Mouse (Mus musculus): ENCODE measurements around the gene Nxt1.
A peak's percentile ranks its signal among the peaks of the same experiment; 100 is the strongest.

The Nxt1 gene

DNA sequence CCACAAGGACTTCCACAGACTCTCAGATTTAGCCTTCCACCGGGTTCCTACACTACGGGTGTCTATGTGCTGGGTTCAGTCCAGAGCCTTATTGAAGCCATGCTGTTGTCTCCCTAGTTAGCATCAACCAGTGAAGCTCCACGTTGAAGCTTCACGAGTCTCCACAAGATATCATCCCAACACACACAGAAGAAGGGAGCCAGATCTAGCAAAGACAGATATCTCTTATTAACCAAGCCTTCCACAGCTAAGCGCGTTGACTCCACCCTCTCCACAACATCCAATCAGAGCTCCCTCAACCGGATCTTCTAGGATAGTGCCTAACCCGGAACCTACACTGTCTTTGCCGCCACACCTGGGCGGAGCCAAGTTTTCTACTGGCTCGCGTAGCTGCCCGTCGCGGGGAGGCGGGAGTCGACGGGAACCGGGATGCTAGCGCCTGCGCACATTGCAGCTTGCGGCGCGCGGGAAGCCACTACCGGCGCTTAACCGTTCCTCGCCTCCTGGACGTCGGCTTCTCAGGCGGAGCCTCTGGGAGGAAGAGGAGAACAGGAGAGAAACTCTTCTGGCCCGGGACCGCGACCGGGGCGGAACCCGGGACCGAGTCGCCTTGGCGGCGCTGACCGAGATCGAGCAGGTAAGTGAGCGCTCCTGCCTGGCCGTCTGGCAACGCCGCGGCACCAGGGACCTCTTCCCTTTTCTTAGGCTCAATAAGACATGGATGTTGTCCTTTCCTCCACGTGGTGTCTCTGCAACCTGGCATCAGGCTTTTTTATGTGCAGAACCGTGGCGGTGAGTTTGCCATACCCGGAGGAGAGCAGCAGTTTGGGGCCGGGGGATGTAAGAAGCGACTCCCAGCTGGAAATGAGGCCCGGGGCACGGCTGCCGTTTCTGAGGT, at the start of gene Nxt1:
TSS of gene Nxt1 (plus strand) at position 403 of the 898 bp plus-strand sequence.
- DNase-seq (ENCODE audit: low spot score), result peak; percentile 98

DNA sequence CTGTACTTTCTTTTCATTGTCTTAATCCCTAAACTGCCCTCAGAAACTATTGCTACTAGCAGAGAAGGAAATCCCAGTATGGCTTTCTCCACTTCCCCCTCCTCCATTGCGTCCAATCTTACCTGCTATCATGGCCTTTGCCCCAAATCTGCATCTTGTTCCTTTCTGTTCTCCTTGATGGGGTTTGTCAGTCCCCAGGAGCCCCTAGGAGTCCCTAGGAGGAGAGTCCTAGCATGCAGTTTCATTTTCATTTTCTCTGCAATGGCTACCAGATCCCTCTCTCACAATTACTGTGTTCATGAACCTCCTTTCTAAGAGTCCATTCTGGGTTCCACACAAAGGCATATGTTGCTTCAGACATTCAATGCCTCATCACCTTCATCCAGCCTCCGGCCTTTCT, 49.3 kb upstream of the Nxt1 start:
- DNase-seq (ENCODE audit: low spot score), result no peak

DNA sequence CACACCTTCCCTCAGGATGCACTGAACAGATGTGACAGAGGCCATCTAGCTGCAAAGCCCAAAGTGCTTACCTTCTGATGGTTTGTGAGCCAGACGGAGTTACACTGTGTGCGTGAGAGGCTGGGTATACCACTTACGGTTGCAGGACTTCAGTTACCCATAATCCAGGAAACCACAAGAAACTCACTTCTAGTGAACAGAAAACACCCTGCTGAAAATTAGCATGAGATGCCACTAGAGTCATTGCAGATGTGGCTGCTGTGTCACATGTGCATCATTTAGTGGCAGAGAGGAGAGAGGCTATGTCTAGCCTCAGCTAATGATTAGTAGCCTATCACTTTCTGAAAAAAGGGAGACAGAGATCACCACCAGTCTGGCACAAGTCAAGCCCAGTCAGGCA, 47.9 kb upstream of the Nxt1 start:
- DNase-seq (ENCODE audit: low spot score), result no peak

DNA sequence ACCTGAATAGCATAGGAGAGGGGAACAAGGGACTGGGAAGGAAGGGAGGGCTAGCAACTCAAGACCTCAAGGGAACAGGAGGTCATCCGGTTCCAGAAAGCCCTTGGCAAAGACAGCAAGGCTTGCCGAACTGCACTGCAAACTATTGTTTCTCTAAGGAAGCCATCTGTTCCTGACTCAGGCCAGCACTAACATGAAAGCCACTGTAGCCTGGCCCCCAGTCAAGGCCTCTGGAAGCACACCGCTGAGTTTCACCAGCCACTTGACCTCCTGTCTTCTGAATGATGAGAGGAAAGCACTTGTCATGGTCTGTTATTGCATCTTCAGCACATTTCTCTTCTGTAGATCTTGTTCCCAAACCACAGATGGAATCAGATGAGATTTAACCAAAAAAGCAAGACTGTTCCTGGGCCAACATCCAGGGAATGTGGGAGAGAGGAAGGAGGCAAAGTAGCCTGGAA, 45.4 kb upstream of the Nxt1 start:
- DNase-seq (ENCODE audit: low spot score), result no peak

DNA sequence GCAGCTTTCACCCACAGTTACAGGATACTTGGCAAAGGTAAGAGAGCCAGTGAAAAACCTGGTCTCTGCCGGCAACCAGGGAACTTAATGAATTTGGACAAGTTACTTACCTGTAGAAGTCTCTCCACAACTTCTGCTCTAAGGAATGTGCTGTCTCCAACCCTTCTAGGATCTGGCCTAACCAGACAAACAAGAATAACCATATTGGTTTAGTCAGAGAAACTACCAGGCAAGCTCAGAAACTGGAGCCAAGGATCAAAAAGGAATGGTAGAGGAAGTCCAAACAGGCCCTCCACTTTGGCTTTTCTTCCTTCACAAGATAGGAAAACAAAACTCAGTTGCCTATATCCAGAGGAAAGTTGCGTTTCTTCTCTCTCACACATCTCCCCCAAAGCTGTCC, 41.4 kb upstream of the Nxt1 start:
- no peak for DNase-seq (ENCODE audit: low spot score)

DNA sequence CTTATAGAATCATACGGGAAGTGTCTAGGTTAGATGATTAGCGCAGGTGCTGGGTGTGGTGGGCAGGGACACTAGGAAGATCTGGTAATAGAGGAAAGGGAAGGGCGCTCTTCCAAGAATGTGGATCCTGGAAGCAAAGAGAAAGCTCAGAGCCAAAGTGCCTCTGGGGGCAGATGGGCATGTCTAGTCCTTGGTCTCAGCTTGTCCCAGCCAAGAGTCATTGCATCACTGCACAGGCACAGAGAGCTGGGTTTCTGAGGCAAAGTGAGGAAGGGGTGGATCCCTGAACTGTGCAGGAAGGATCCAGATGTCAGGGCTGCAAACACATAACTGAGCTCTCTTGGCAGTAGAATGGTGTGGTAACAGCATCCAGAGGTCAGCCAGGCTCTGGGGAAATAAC, 40.8 kb upstream of the Nxt1 start:
- no peak for DNase-seq (ENCODE audit: low spot score)

DNA sequence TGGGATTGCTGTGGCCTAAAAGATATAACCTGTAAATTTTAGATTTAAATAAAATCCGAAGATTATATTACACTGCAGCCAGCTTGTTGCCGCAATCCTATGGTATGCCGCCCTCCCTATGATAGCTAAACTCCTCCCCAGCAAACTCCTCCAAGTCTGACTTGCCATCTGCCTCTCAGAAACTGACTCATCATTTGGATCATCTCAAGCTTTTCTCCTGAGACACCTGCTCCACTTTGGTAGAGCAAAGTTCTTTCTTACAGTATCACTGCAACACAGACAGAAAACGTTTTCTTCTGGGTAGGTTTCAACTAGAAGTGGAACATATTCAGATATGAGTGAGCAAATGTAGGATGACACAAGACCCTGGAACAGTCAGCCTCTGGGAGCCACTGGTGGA, 37.9 kb upstream of the Nxt1 start:
- no peak for DNase-seq (ENCODE audit: low spot score)

DNA sequence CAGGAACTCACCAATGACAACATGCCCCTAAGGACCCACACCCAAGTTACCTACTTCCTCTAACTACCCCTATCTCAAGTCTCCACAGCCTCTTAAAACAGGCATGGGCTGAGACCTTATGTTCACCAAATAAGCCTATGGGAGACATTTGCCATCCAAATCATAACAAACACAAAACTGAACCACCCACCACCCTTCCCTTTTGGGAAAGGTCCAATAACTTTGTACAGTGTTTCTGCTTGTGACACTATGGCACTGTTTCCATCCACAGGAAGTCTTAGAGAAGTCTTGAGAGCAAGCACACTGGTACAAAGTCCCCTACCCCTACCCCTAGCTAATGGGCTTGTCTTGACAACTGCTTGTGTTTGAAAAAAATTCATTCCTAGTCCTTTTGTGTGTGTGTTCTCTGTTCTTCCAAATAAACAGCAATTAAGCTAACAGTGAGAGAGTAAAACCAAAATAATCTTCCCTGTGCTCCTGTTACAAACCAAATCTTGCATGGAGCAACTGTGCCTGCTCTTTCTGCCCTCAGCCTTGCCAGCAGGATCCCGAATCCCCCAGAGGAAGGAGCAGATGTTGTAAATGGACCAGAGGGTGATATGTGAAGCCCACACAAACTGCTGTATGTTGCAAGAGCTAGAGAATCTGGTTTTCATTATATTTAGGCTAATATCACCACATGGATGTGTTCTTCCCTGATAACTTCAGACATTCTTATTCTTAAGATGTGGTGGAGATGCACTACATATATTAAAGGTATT, 29.6 kb upstream of the Nxt1 start:
- no peak for DNase-seq (ENCODE audit: low spot score)

DNA sequence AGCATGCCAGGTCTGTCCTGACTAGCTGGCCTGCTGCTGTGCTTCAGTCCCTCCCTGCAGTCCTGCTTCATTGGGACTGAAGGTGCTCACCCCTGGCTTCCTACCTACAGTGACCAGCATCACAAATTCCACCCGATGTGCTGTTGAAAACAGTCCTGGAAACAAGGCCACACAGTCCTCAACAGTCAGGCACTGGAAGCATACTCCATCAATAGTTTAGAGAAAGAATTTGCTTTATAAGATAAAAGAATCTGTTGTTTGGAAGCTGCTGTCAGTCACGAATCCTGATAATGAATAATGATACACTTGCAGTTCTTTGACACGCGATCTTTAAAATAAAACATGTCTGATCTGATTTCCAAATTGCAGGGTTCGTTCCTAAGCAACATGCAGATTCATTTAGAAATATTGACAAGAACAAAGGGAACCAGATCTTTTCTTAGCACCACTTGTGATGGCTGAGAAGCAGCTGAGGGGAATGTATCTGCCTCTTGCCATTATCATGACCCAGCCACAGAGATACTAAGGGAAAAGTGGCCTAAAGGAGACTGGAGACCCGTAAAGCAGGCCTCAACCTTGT, 27.9 kb upstream of the Nxt1 start:
- no peak for DNase-seq (ENCODE audit: low spot score)

DNA sequence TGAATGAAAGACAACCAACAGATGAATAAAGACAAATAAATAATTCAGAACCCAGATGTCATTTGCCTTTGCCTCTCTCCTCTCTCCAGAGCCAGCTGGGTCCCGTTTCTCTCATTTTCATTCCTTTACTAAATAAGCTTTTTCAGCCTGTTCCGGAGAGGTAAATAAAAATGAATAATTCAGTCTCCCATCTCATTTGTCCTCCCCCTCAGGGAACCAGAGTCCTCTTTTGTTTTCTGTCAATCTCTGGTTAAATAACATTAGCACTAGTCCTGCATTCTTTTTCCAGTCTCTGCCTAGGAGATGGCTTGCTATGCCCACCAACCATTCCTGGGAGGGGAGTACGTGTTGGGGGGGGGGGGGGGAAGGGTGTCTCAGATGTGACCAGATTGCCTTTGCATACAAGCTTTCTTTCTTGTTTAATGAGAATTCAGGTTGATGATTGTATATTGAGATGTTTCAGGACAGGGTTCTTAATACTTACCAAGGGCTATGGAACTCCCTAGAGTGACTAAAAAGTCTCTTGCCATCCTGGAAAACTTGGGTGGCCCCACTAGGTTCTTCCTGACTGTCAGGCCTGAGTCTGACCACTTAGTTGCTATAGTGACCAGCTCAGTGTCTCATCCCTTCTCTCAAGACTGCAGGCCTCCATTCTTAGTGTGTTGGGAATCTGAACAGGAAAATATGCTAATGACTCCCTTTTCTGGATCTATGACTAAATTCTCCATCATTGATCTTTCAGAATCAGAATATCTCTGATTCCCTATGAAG, 21.6 kb upstream of the Nxt1 start:
- DNase-seq (ENCODE audit: low spot score), result no peak

DNA sequence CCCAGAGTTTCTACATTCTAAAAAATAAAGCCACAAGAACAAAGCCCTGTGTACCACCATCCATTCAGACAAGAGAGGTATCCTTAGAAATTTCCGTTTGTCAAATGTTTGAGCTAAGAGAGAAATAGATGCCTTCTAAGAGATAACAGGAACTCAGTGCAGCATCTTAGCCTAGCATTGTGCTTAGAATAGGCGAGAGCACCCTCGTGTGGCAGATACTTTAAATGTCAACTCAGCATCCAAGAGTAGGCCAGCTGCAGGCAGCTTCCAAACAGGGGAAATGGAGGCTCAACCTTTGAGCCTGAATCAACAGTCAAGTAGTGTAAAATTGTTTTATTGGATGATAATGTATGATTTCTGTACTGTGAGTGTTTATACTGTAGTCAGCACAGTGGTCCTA, 17.4 kb upstream of the Nxt1 start:
- DNase-seq (ENCODE audit: low spot score), result peak; percentile 42

DNA sequence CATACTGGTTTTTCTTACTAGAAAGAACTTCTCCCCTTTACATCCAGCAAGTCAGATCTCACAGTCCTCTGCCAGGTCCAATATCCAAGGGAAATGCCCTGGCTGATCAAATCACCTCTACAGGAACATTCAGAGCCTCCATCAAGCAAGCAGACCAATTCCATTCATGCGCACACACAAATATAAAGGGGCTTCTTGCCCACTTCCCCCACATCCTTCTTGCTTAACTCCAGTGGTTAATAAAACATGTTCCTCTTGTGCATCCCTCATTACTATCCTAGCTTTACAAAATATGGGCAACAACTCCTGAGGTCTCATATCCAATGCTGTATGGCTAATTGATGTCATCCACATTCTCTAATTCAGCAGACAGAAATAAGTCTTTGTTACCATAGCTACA, 8.9 kb upstream of the Nxt1 start:
- no peak for DNase-seq (ENCODE audit: low spot score)

DNA sequence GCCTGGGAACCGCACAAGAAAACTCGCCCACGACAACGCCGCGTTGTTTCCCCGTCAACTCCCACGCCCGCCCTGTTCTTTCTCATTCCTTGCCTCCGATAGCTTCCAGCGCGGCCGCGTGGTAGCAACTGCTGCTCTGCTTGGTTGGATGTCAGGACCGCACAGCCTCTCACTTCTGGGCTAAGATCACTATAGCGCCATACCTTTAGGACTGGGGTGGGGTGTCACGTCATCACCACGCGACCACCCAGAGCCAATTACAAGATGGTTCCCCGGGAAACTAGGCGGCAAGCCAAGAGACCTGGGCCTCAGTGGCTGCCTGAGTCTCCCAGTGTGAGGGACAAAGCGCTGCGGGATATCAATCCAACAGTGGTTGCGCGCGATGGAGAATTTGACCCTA, 5.4 kb downstream of the Nxt1 start:
- DNase-seq (ENCODE audit: low spot score), result peak; percentile 44

DNA sequence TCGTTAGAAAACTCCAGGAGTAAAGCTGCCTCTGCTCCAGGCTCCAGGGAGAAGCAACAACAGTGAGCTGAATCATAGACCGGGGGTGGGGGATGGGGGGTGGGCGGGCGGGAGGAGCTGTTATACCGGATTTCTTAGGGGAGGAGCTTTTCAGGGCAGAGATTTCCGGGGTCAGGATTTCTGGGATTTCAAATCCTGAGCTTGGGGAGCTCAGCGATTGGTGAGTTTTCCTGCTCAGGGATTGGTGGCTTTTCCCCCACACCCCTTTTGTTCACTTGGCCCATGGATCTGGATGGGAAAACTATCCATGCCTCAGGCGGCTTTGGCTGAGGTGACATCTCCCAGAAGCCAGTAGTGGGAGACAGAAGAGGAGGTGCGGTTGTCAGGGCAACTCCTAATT, 6.9 kb downstream of the Nxt1 start:
- no peak for DNase-seq (ENCODE audit: low spot score)

DNA sequence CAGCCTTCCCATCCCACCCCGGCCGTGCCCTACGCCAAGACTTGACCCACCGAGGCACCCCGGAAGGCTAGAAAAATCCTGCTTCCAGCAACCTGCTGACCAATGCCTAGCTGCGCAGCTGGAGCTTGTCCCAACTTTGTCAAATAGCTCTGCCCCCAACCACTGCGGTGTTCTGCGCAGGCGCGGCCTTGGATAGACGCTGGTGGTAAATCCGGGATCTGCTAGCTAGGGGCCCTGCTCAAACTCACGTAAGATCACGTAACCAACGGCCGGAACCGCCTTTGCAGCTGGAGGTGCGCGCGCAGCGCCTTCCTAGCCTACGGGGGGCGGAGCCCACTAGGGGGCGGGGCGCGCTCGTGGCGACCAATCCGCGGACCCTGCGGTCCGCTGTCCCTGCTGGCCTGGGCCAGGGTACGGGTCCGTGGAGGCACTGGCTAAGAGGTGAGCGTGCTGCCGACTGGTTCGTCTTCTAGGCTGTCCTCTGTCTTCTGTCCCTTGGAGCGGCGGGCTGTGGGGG, 8.4 kb downstream of the Nxt1 start, which contains the start of gene Gzf1:
TSS of gene Gzf1 (plus strand) at position 249 of the 517 bp plus-strand sequence.
- DNase-seq (ENCODE audit: low spot score), result peak; percentile 96

DNA sequence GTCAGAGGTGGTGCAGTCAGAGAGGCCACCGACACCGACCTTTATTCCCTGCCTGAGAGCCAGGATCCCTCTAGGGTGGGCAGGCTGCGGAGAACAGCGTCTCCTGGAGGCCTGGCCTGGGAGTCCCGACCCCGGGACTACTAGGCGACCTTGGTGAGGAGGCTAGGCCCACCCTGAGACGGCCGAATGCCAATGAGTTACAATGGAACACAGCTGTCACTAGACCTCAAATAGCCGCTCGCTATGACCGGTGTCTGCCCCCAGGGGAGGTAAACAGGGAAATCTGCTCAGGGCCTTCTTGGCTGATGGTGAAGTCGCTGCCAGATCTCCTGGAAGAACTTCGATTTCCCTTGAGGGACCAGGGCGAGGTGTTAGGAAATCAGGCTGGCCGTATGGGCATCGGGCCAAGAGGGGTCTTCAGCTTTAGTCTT, 9.1 kb downstream of the Nxt1 start:
- peak; percentile 52 for DNase-seq (ENCODE audit: low spot score)

DNA sequence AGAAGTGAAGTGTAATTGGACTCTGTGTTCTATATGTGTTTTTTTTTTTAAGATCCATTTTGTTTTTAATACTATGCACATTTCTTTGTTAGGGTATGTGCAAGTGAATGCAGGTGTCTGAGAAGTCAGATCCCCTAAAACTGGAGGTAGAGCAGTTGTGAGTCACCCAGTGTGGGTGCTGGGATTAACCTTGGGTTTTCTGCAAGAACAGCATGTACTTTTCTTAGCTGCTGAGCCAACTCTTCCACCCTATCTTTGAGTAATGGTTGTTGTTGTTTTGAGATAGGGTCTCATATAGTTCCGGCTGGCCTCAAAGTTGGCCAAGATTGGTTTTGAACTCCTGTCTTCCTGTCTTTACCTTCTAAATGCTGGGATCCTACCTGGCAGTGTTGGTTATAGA, 10.6 kb downstream of the Nxt1 start:
- DNase-seq (ENCODE audit: low spot score), result no peak

DNA sequence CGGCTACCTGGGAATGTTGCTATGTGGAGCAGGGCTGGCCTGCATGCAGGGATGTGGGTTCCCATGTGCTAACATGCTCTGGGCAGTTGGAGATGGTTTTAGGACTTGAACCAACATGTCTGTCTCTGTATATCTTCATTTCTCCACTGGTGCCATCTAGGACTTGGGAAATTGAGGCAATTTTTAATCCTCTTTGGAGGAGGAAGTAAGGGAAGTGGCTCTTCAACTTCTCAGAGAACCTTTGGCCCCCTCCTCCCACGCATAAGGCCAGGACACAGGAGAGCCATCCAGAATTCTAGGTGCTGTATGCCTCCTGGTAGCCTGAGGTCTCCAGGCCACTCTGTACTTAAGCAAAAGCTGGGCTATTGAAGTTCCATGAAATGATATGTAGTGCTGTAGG, 12.6 kb downstream of the Nxt1 start:
- no peak for DNase-seq (ENCODE audit: low spot score)

DNA sequence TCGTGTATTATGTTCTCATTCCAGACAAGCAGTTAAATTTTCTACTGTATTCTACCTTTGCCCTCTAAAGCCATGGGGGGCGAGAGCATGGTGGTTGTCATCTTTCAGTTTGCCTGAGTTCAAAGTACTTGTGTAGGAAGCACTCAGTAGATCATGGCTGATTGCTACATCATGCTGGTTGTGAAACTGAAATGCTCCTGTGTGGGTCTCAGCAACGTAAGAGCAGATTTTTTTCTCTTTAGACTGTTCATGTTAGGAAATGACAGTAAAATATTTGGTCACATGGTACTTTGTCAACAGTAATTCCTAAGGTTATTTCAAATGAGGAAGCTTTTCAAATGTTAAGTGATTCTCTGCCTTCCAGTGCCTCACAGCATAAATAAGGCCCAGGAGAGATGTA, 13.3 kb downstream of the Nxt1 start:
- DNase-seq (ENCODE audit: low spot score), result no peak

DNA sequence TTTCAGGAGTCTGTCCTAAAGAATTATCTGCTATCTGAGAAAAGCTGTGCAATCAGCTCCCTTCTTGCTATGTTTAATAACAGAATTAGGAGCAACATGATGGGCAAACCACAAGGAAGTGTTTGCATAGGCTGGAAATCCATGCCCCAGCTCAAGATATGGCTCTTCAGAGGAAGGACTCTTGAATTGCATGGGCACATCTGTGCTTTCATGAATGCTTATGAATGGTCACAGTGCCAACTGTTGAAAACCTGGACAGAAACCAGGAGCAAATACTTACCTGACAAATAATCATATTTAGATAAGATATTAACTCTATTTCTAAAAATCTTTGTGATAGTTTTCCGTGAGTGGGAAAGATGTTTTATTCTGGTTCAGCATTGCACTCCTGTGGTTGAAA, 14.5 kb downstream of the Nxt1 start:
- DNase-seq (ENCODE audit: low spot score), result no peak

DNA sequence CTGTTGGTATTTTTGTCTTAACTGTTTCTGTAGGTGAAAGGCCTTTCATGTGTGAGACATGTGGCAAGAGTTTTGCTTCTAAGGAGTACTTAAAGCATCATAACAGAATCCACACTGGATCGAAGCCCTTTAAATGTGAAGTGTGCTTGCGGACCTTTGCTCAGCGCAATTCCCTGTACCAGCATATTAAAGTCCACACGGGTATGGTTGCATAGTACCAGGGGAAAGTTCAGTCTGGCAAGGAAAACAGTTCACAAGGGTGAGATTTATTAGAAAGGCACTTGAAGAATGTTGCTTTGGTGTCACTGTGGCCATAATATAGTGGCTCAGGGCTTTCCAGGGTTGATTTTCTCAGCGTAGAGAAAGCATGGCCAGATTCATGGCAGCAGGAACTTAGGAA, 15.6 kb downstream of the Nxt1 start:
- no peak for DNase-seq (ENCODE audit: low spot score)

Data from c-Kit-positive CD71-positive TER-119-positive erythroid progenitor cells, embryonic 14.5 days (primary cell).